Mouse (Mus musculus) olfactory bulb, adult 2 months (tissue): ENCODE measurements at regions not wholly inside any gene's neighbourhood (a gene's known extent, or its start where the extent isn't known, plus 50 kb on each side); places are given as distances from the start of the nearest gene placed in this dataset.

Source experiments
- CTCF ChIP-seq: fragments of 200-500 bp; IDR thresholded peaks from 2 replicates; pipeline ENCODE4 v1.5.1; 2012; ENCODE audit warnings: low read depth, mild to moderate bottlenecking, low read length, moderate library complexity; ENCODE audit not compliant: insufficient read depth
- POLR2A ChIP-seq: fragments of 200-500 bp; IDR thresholded peaks from 2 replicates; pipeline ENCODE4 v1.6.1; 2012; ENCODE audit warnings: mild to moderate bottlenecking, low read depth, low read length, moderate library complexity; ENCODE audit not compliant: insufficient read depth

DNA sequence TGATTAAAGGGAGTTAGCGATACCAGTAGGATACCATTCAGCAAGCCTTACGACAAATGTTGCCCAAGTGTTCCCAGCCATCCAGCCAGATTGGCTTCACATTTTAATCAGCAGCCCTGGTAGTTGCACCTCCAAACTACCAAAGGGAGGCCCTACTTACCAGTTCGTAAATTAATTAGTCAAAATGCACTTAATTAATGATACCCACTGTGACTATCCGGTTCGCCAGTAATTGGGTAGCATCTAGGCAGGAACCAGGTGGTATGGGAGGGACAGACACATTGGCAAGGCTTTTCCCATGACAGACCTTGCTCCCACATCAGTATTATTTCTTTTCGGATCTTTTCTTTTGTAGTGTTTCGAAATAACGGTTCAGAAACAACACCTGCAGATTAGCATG is 262.0 kb upstream of the Kazn start:
- no peak for TF ChIP-seq CTCF
- no peak for TF ChIP-seq POLR2A
